Mouse (Mus musculus) cerebellum, adult 2 months (tissue): ENCODE measurements around the gene Ppp1r3f.

Experiments used
- CTCF ChIP-seq: fragments of 200-500 bp; IDR thresholded peaks from 2 replicates; pipeline ENCODE4 v1.5.1; 2011; ENCODE audit warnings: low read depth, mild to moderate bottlenecking, control low read depth, low read length, moderate library complexity, borderline replicate concordance; ENCODE audit not compliant: insufficient read depth
- POLR2A ChIP-seq: fragments of 200-500 bp; IDR thresholded peaks from 2 replicates; pipeline ENCODE4 v1.6.1; 2011; ENCODE audit warnings: low read length, control low read depth, borderline replicate concordance; ENCODE audit not compliant: insufficient read depth

- TF ChIP-seq POLR2A (no peak), CTCF (no peak)
Measured at GRCm38 (mm10) chrX:7553474-7553873, 20.6 kb downstream of the Ppp1r3f start.
